Mouse (Mus musculus) brown adipose tissue, adult 24 weeks (tissue): ENCODE results near the gene Hgf. TPM values are rescaled to one million over a fixed set of nuclear protein-coding genes. Genes with fewer than 3 reads are reported as not detected.

Experiments used
- H3K27ac ChIP-seq: fragments of 200-500 bp; replicated peaks from 2 replicates; pipeline ENCODE4 v1.5.1; 2012; ENCODE audit warnings: low read depth, mild to moderate bottlenecking, low read length
- H3K4me1 ChIP-seq: fragments of 200-500 bp; 2 replicates; pipeline ENCODE4 v1.6.1; 2012; ENCODE audit warnings: low read length, mixed read lengths; ENCODE audit not compliant: control insufficient read depth, insufficient read depth, insufficient read length
- H3K4me3 ChIP-seq: fragments of 200-500 bp; 2 replicates; pipeline ENCODE4 v1.5.1; 2012; ENCODE audit warnings: low read depth, mild to moderate bottlenecking, low read length, moderate library complexity; ENCODE audit not compliant: insufficient read depth
- polyA plus RNA-seq: library from polyadenylated mRNA; stranded (reverse); fragments of >200 nt; gene quantifications from 2 replicates; pipeline ENCODE4 v1.2.4, GENCODE M21; 2012; ENCODE audit not compliant: missing spikeins, insufficient read depth, insufficient read length

The Hgf gene
- polyA plus RNA-seq, 1 experiment, result 1.7 TPM

DNA sequence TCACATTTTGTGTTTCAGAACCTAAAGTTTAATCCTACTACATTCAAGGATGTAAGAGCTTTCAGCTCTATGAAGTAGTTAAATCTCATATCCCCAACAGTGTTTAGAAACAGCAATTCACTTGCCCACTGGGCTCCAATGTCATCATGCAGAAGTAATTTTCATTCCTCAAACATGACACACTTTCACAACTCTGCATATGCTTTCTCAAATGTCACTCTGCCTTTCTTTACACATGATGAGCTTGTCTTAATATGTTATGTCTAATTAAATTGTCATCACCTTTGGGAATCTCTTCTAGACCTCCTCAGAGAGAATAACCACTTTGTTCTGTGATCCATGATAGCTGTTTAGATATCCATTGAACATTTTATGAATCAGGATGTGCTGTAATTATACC lies 94.4 kb downstream of the Hgf start:
- no peak overlapping the region for H3K27ac ChIP-seq
- no peaks in the 10 kb centered on the region for H3K4me1 ChIP-seq
- no peak overlapping the region for H3K4me3 ChIP-seq

DNA sequence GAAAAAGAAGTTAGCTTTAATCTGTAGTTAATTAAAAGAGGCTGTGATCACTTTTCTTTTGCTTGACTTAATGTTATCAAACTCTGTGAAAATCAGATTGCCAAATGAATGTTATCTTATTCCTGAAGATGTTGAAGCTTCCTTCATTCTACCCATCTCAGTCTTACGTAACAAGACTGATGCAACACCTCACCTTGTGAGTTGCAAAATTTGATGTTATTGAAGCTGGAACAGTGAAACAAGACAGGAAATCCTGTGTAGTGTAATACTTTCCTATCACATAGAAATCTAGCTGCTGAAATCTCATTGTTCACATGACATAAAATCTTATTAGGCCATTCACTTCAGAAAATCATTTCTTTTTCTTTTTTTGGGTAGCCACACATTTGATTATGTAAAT lies 96.9 kb downstream of the Hgf start:
- no peak overlapping the region for H3K4me3 ChIP-seq
- no peak overlapping the region for H3K27ac ChIP-seq
- no peaks in the 10 kb centered on the region for H3K4me1 ChIP-seq

DNA sequence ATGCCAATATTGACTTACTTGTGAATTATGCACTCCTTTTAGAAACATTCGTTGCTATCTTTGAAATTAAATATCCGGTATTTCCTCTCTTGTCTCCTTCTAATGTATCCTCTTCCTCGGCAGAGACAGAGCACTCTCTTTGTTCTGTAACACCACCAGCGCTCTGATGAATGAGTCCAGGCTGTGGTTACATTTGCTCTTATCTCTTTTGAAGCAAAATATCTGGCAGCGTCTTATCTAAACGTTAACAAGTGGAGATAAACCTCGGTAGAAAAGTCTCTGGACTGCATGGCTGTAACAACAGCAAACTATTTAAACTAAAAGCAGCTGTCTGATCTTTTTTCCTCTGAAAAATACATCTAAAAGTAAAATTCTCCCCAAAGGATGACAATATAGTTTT lies 100.7 kb downstream of the Hgf start:
- Histone ChIP-seq H3K27ac (no peak overlapping the region), H3K4me1 (no peaks in the 10 kb centered on the region), H3K4me3 (no peak overlapping the region)

Other genes starting within 250 kb of the Hgf start
- gene Gm28710, start 238.3 kb downstream of the Hgf start, polyA plus RNA-seq, result not detected in 2 replicates